Mouse (Mus musculus) CH12.LX (cell line): Measurements from ENCODE around the gene Adam15. TPM values are rescaled to one million over a fixed set of nuclear protein-coding genes. Genes with fewer than 3 reads are reported as not detected.

Experiments used
- DNase-seq: peaks from one replicate; pipeline ENCODE4 v3.0.0-alpha.2; 2013; ENCODE audit errors: extremely low read depth
- H3K27ac ChIP-seq: 2 replicates; pipeline ENCODE4 v1.5.1; 2012; ENCODE audit warnings: low read depth, mild to moderate bottlenecking, control low read depth, moderate library complexity; ENCODE audit not compliant: insufficient read depth
- H3K27me3 ChIP-seq: replicated peaks from 2 replicates; pipeline ENCODE3; 2012; ENCODE audit warnings: inconsistent platforms
- H3K36me3 ChIP-seq, 2 experiments: replicated peaks in 1 of 2; 2 replicates each; pipeline versions ENCODE3 to v1.6.1; 2012; ENCODE audit warnings: inconsistent platforms in 1 of 2, low read length in 1 of 2, mild to moderate bottlenecking in 1 of 2, mixed read lengths in 1 of 2, moderate library complexity in 1 of 2; ENCODE audit not compliant: control insufficient read depth in 1 of 2, insufficient read depth in 1 of 2
- H3K4me1 ChIP-seq, 2 experiments: 2 replicates each; pipeline ENCODE4 v1.6.1; 2012; ENCODE audit warnings: inconsistent platforms in 1 of 2, moderate library complexity in 1 of 2; ENCODE audit not compliant: insufficient read depth in 2 of 2, control insufficient read depth in 1 of 2
- H3K4me2 ChIP-seq: 2 replicates; pipeline ENCODE4 v1.6.1; 2012; ENCODE audit warnings: low read depth, mild to moderate bottlenecking, control low read depth; ENCODE audit not compliant: poor library complexity, insufficient read depth, severe bottlenecking
- H3K4me3 ChIP-seq, 3 experiments: fragments of 150-350 bp in 1 of 3; sonication (generic) in 1 of 3; replicated peaks in 1 of 3; 2 replicates each; pipeline versions ENCODE3 to v1.5.1; 2011 to 2012; ENCODE audit warnings: low read depth in 2 of 3, low read length in 2 of 3, mild to moderate bottlenecking in 2 of 3, moderate library complexity in 2 of 3, control low read depth in 1 of 3, improper control_type of control experiment in 1 of 3, inconsistent platforms in 1 of 3, mixed read lengths in 1 of 3; ENCODE audit not compliant: poor library complexity in 1 of 3
- H3K79me2 ChIP-seq: replicated peaks from 2 replicates; pipeline ENCODE4 v1.6.1; 2012; ENCODE audit warnings: mild to moderate bottlenecking, moderate library complexity; ENCODE audit not compliant: control insufficient read depth, poor library complexity, insufficient read depth, severe bottlenecking; ENCODE audit errors: extremely low read depth
- H3K9ac ChIP-seq: 2 replicates; pipeline ENCODE4 v1.6.1; 2012; ENCODE audit warnings: low read depth, mild to moderate bottlenecking, control low read depth, moderate library complexity; ENCODE audit not compliant: insufficient read depth
- H3K9me3 ChIP-seq: replicated peaks from 2 replicates; pipeline ENCODE3; 2012; ENCODE audit warnings: low read length, inconsistent platforms, mixed read lengths
- BHLHE40 ChIP-seq: IDR thresholded peaks from 2 replicates; pipeline ENCODE4 v1.6.1; 2011; ENCODE audit warnings: mild to moderate bottlenecking, low read depth, low read length, improper control_type of control experiment
- CHD1 ChIP-seq: IDR thresholded peaks from 2 replicates; pipeline ENCODE4 v1.6.1; 2012; ENCODE audit warnings: low read depth, low read length, improper control_type of control experiment, inconsistent platforms
- CHD2 ChIP-seq: IDR thresholded peaks from 2 replicates; pipeline ENCODE4 v1.6.1; 2011; ENCODE audit warnings: low read length, improper control_type of control experiment
- CTCF ChIP-seq, 2 experiments: IDR thresholded peaks in 1 of 2; conservative IDR thresholded peaks in 1 of 2; 2 replicates each; pipeline ENCODE4 v1.5.1; 2011 to 2012; ENCODE audit warnings: low read depth in 2 of 2, low read length in 2 of 2, improper control_type of control experiment in 1 of 2, inconsistent platforms in 1 of 2, mild to moderate bottlenecking in 1 of 2, moderate library complexity in 1 of 2
- E2F4 ChIP-seq: IDR thresholded peaks from 2 replicates; pipeline ENCODE4 v1.6.1; 2011; ENCODE audit warnings: low read depth, low read length, improper control_type of control experiment; ENCODE audit not compliant: insufficient replicate concordance
- ELF1 ChIP-seq: IDR thresholded peaks from 2 replicates; pipeline ENCODE4 v1.6.1; 2014; ENCODE audit warnings: low read depth, mild to moderate bottlenecking, inconsistent platforms, low read length, improper control_type of control experiment
- EP300 ChIP-seq: IDR thresholded peaks from 2 replicates; pipeline ENCODE4 v1.6.1; 2011; ENCODE audit warnings: low read length, improper control_type of control experiment
- ETS1 ChIP-seq: conservative IDR thresholded peaks from 2 replicates; pipeline ENCODE4 v1.6.1; 2012; ENCODE audit warnings: low read depth, mild to moderate bottlenecking, inconsistent platforms, low read length, improper control_type of control experiment, moderate library complexity
- IRF4 ChIP-seq: IDR thresholded peaks from 2 replicates; pipeline ENCODE4 v1.6.1; 2014; ENCODE audit warnings: low read depth, mild to moderate bottlenecking, inconsistent platforms, low read length, improper control_type of control experiment
- JUN ChIP-seq: IDR thresholded peaks from 2 replicates; pipeline ENCODE4 v1.6.1; 2011; ENCODE audit warnings: low read depth, mild to moderate bottlenecking, low read length, improper control_type of control experiment, moderate library complexity; ENCODE audit not compliant: insufficient read depth
- KAT2A ChIP-seq: IDR thresholded peaks from 2 replicates; pipeline ENCODE4 v1.6.1; 2012; ENCODE audit warnings: low read length, improper control_type of control experiment, inconsistent platforms; ENCODE audit not compliant: insufficient replicate concordance
- MAFK ChIP-seq: IDR thresholded peaks from 2 replicates; pipeline ENCODE4 v1.6.1; 2011; ENCODE audit warnings: low read length, improper control_type of control experiment; ENCODE audit not compliant: insufficient replicate concordance
- MAX ChIP-seq: IDR thresholded peaks from 2 replicates; pipeline ENCODE4 v1.6.1; 2011; ENCODE audit warnings: low read length, improper control_type of control experiment
- MAZ ChIP-seq: IDR thresholded peaks from 2 replicates; pipeline ENCODE4 v1.6.1; 2012; ENCODE audit warnings: low read depth, mild to moderate bottlenecking, inconsistent platforms, low read length, improper control_type of control experiment, moderate library complexity
- MEF2A ChIP-seq: IDR thresholded peaks from 2 replicates; pipeline ENCODE4 v1.6.1; 2014; ENCODE audit warnings: low read depth, mild to moderate bottlenecking, inconsistent platforms, low read length, improper control_type of control experiment, borderline replicate concordance
- MYC ChIP-seq: IDR thresholded peaks from 2 replicates; pipeline ENCODE4 v1.6.1; 2011; ENCODE audit warnings: low read depth, mild to moderate bottlenecking, improper control_type of control experiment, low read length
- NELFE ChIP-seq: IDR thresholded peaks from 2 replicates; pipeline ENCODE4 v1.6.1; 2011; ENCODE audit warnings: low read depth, low read length, improper control_type of control experiment
- NRF1 ChIP-seq: IDR thresholded peaks from 2 replicates; pipeline ENCODE4 v1.6.1; 2014; ENCODE audit warnings: low read depth, mild to moderate bottlenecking, inconsistent platforms, low read length, improper control_type of control experiment, moderate library complexity
- PAX5 ChIP-seq: IDR thresholded peaks from 2 replicates; pipeline ENCODE4 v1.6.1; 2012; ENCODE audit warnings: low read length, inconsistent platforms, mixed read lengths
- POLR2A ChIP-seq: IDR thresholded peaks from 2 replicates; pipeline ENCODE4 v1.6.1; 2011; ENCODE audit warnings: low read depth, mild to moderate bottlenecking, improper control_type of control experiment, low read length
- POLR2AphosphoS2 ChIP-seq: IDR thresholded peaks from 2 replicates; pipeline ENCODE4 v1.6.1; 2011; ENCODE audit warnings: low read depth, low read length, improper control_type of control experiment
- RAD21 ChIP-seq: IDR thresholded peaks from 2 replicates; pipeline ENCODE4 v1.6.1; 2011; ENCODE audit warnings: low read depth, mild to moderate bottlenecking, low read length, improper control_type of control experiment, moderate library complexity
- RCOR1 ChIP-seq: conservative IDR thresholded peaks from 2 replicates; pipeline ENCODE4 v1.6.1; 2012; ENCODE audit warnings: low read depth, mild to moderate bottlenecking, inconsistent platforms, low read length, improper control_type of control experiment
- SMC3 ChIP-seq: IDR thresholded peaks from 2 replicates; pipeline ENCODE4 v1.6.1; 2011; ENCODE audit warnings: low read depth, low read length, improper control_type of control experiment
- TBP ChIP-seq: conservative IDR thresholded peaks from 2 replicates; pipeline ENCODE4 v1.6.1; 2011; ENCODE audit warnings: low read depth, low read length, improper control_type of control experiment
- UBTF ChIP-seq: IDR thresholded peaks from 2 replicates; pipeline ENCODE4 v1.6.1; 2012; ENCODE audit warnings: low read depth, mild to moderate bottlenecking, inconsistent platforms, low read length, improper control_type of control experiment, moderate library complexity
- USF1 ChIP-seq: IDR thresholded peaks from 2 replicates; pipeline ENCODE4 v1.6.1; 2014; ENCODE audit warnings: low read depth, mild to moderate bottlenecking, inconsistent platforms, low read length, improper control_type of control experiment
- USF2 ChIP-seq: conservative IDR thresholded peaks from 2 replicates; pipeline ENCODE4 v1.6.1; 2011; ENCODE audit warnings: low read depth, low read length, improper control_type of control experiment
- ZC3H11A ChIP-seq: IDR thresholded peaks from 2 replicates; pipeline ENCODE4 v1.6.1; 2012; ENCODE audit warnings: low read depth, mild to moderate bottlenecking, inconsistent platforms, low read length, improper control_type of control experiment
- ZKSCAN1 ChIP-seq: IDR thresholded peaks from 2 replicates; pipeline ENCODE4 v1.6.1; 2012; ENCODE audit warnings: low read depth, inconsistent platforms, low read length, improper control_type of control experiment, borderline replicate concordance
- ZNF384 ChIP-seq: IDR thresholded peaks from 2 replicates; pipeline ENCODE4 v1.6.1; 2012; ENCODE audit warnings: low read depth, low read length, improper control_type of control experiment, inconsistent platforms
- dilution Hi-C: fragments of 300-500 bp; cut with MboI; formaldehyde crosslinking; loops from 2 replicates; pipeline ENCODE4 v1.14.3; 2020; ENCODE audit warnings: low sequenced_read_pairs; ENCODE audit not compliant: extremely low pct_unique_long_range_greater_than_20kb, extremely low pct_ligation_motif_present
- in situ Hi-C: fragments of 300-500 bp; cut with MboI; formaldehyde crosslinking; loops from 3 replicates; pipeline ENCODE4 v1.14.3; 2019; ENCODE audit warnings: low sequenced_read_pairs, low pct_ligation_motif_present, low pct_unique_long_range_greater_than_20kb, mixed read lengths
- polyA plus RNA-seq: library from polyadenylated mRNA; unstranded; fragments of >175 nt; gene quantifications from 2 replicates; pipeline ENCODE4 v1.2.1, GENCODE M21; 2012; ENCODE audit warnings: low read depth; ENCODE audit not compliant: insufficient read length
- total RNA-seq, 2 experiments: library from RNA; depleted of rRNA; stranded (reverse); fragments of 300-350 nt in 1 of 2; fragments of >200 nt in 1 of 2; gene quantifications; 2 replicates each; pipeline ENCODE4 v1.2.3; 2012 to 2014

Gene Adam15
- total and polyA plus RNA-seq, 3 experiments, result 5.8 to 39.1 (median 26.5) TPM

DNA sequence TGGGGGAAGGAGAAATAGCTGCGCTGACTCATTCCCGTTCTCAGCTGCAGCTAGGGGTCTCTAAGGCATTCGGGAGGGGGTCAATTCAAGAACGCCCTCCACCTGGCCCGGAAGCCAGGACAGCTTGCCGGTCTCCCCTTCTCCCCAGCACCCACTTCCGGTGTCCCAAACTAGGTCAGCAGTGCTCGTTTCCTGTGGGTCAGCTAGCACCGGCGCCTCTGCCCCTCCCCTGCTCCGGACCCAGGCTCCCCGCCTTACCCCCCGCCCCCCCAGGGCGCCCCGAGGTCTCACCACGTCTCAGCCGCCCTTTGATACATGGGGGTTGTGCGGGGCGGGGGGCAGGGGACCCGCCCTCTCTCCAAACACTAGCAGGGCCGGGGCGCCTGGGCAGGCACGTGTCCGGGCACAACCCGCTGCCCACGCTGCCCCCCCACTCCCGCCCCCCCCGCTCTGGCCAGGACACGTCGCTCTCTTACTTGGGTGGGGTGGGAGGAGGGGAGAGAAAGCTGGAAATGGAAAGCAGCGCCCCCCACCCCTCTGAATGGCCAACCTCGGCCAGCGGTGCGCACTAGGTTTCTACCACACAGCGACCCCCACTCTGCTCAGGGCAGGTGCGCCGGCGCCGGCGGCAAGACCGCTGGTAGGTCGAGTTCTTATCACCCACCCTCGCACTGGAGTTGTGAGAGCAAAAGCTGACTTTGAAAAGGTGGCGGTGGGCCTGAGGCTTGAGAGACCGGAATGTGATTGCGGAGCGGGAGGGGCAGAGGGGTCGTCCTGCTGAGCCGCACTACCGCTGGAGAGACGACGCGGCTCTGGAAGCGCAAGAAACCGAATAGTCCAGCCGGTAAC, 42.1 kb upstream of the Adam15 start (continued):
- TF ChIP-seq SMC3 (no peak), POLR2A (peak; percentile 38; the same call in 1 of the 2 replicates), TBP (no peak), UBTF (no peak), PAX5 (no peak), MAFK (no peak), IRF4 (peak; percentile 86), EP300 (peak; percentile 80)
- TF ChIP-seq, all 38 proteins: peak for 20

DNA sequence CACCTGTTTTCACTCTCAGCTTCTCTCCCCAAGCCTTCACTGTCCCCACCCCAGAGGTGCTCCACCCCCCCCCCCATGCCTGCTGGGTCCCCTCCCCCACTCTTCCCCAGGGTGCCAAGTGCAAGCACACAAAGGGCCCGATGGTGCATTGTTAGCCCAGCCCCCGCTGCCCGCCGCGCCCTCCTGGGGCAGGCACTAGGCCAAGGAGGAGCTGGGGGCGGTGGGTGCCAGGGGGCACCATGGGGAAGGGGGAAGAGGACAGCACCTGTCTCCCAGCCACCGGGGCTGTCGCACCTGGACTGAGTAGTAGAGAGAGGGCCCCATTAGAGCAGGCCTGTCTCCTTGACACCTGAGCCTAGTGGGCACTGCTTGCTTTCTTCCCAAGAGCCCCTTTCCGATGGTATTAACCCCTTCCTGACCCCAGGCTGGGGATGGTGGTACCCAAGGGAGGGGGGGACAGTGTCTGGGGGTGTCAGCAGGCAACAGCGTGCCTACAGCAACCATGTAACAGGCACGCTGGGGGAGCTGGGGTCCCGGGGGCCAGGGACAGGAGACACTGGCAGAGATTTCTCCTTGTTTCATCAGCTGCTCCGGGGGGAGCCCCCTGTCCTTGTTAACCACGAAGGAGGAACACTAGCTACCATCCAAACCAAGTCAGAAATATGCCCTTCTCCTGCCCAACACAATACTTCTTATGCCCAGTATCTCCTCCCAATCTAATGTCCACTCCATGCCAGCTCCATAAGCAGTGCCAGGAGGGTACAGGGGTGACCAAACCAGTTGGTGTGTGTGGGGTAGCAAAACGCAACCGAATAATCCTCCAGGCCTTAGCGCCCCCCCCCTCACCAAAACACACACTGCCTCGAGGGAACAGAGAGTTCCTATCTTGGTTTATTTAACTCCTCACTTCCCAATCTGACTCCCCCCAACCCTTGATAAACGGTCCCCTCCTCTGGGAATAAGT, 41.2 kb upstream of the Adam15 start:
- dilution Hi-C loops, result no loop called here
- Histone ChIP-seq H3K79me2 (peaks cover 32% of the 10 kb centered on the region), H3K4me3 (peak overlapping the region; percentile 60 to 86 (median 85)), H3K9me3 (no peaks in the 10 kb centered on the region), H3K27ac (peak overlapping the region; percentile 99), H3K36me3 (peaks cover 0 to 4% of the 10 kb centered on the region in 2 experiments), H3K9ac (peak overlapping the region; percentile 97), H3K4me1 (peaks cover 6 to 53% of the 10 kb centered on the region in 2 experiments), H3K27me3 (no peaks in the 10 kb centered on the region), H3K4me2 (peak overlapping the region; percentile 79)
- peak; percentile 67 for DNase-seq
- in situ Hi-C loops, result no loop called here
- TF ChIP-seq RAD21 (no peak), MAFK (no peak), POLR2AphosphoS2 (no peak), CTCF (conservative IDR thresholded peaks at IDR 0.05 in 1 of 2, IDR thresholded peaks at IDR 0.05 in 1 of 2; ENCODE audit: low read depth in 2 of 2, low read length in 2 of 2) (no peak), EP300 (no peak), ZC3H11A (no peak), PAX5 (no peak), IRF4 (no peak), UBTF (no peak), MAZ (peak; percentile 64; the same call in 1 of the 2 replicates), NRF1 (no peak), CHD2 (peak; percentile 53; the same call in 1 of the 2 replicates), USF1 (no peak), ETS1 (no peak), E2F4 (no peak), ELF1 (no peak), POLR2A (no peak; the same call in 1 of the 2 replicates), USF2 (no peak), MAX (no peak), NELFE (0 out of 2 replicates have a peak, but pooled peaks have one; percentile 7), JUN (no peak), SMC3 (no peak), CHD1 (no peak), BHLHE40 (0 out of 2 replicates have a peak, but pooled peaks have one; percentile 15), ZNF384 (no peak), MYC (no peak), RCOR1 (no peak), ZKSCAN1 (no peak), TBP (0 out of 2 replicates have a peak, but pooled peaks have one; percentile 23), KAT2A (no peak), MEF2A (peak; percentile 7; the same call in 1 of the 2 replicates)
